Mouse (Mus musculus): Measurements from ENCODE around the gene Rin2.

- no peak for TF ChIP-seq CTCF (IDR thresholded peaks at IDR 0.05; ENCODE audit: borderline replicate concordance, insufficient read depth, low read depth, low read length)
- TF ChIP-seq POLR2A (IDR thresholded peaks at IDR 0.05; ENCODE audit: borderline replicate concordance, insufficient read depth, low read length): no peak
Measured at GRCm38 (mm10) chr2:145829231-145829630, 154.2 kb downstream of the Rin2 start.
